Mouse (Mus musculus) bone marrow macrophage, adult 2 months (primary cell): Measurements from ENCODE around the gene Tyrobp. TPM values are rescaled to one million over a fixed set of nuclear protein-coding genes. Genes with fewer than 3 reads are reported as not detected.

Experiments used
- H3K27ac ChIP-seq: 2 replicates; pipeline ENCODE4 v1.5.1; 2012; ENCODE audit warnings: low read depth, low read length; ENCODE audit not compliant: insufficient read depth
- H3K4me1 ChIP-seq: 2 replicates; pipeline ENCODE4 v1.6.1; 2012; ENCODE audit warnings: low read length; ENCODE audit not compliant: control insufficient read depth, insufficient read depth
- H3K4me3 ChIP-seq: 2 replicates; pipeline ENCODE4 v1.5.1; 2012; ENCODE audit warnings: mild to moderate bottlenecking, low read length, moderate library complexity; ENCODE audit not compliant: insufficient read depth
- CTCF ChIP-seq: IDR thresholded peaks from 2 replicates; pipeline ENCODE4 v1.5.1; 2012; ENCODE audit warnings: low read depth, mild to moderate bottlenecking, low read length, moderate library complexity
- POLR2A ChIP-seq: IDR thresholded peaks from 2 replicates; pipeline ENCODE4 v1.6.1; 2012; ENCODE audit warnings: mild to moderate bottlenecking, low read depth, low read length, borderline replicate concordance
- polyA plus RNA-seq: library from polyadenylated mRNA; stranded (reverse); fragments of >200 nt; gene quantifications from 2 replicates; pipeline ENCODE4 v1.2.4, GENCODE M21; 2012; ENCODE audit not compliant: missing spikeins, insufficient read depth, insufficient read length

Gene Tyrobp
- 3,702 and 3,978 TPM in 2 replicates for polyA plus RNA-seq

DNA sequence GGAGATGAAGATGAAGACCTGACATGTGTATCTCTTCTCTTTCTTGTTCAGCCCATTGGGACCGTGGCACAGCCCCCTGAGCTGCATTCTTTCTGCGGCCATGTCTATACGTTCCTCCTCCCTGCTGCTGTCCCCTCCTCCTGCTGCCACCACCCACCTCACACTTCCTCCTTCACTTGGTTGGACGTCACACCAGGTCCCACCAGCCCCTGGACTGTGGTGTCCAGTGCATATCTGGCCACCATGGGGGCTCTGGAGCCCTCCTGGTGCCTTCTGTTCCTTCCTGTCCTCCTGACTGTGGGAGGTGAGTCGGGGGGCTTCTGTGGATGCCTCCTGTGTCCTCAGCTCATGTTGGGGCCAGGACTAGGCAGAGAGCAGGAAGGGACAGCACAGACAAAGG, at the start of gene Tyrobp:
Gene Tyrobp, plus strand, starts transcription at position 165 of the 400 bp plus-strand sequence.
- TF ChIP-seq CTCF (no peak), POLR2A (no peak)
- peak within 1 kb of the TSS; percentile 73 for H3K4me3 ChIP-seq
- H3K4me1 ChIP-seq, result peaks cover 50% of the 10 kb centered on the region
- H3K27ac ChIP-seq, result peak within 1 kb of the TSS; percentile 99

DNA sequence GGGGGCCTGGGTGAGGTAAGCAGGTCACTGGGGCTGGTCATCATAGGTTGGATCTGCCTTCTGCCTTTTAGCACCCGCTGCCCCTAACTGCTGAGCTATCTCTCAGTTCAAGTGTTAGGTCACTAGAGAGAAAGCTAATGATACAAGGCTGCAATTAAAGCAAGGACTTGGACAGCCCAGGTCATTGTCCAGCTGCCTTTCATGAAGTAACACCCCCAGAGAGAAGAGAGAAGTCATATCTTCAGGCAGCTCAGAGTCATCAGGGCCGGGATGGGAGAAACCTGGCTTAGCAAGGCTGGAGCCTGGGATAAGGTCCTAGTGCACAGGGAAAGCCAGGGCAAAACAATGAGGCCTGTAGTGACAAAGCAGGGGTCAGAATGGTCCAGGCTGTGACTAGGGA, 46.1 kb upstream of the Tyrobp start:
- no peak overlapping the region for H3K4me3 ChIP-seq
- H3K27ac ChIP-seq, result no peak overlapping the region
- H3K4me1 ChIP-seq, result no peaks in the 10 kb centered on the region
- TF ChIP-seq POLR2A (no peak), CTCF (no peak)

DNA sequence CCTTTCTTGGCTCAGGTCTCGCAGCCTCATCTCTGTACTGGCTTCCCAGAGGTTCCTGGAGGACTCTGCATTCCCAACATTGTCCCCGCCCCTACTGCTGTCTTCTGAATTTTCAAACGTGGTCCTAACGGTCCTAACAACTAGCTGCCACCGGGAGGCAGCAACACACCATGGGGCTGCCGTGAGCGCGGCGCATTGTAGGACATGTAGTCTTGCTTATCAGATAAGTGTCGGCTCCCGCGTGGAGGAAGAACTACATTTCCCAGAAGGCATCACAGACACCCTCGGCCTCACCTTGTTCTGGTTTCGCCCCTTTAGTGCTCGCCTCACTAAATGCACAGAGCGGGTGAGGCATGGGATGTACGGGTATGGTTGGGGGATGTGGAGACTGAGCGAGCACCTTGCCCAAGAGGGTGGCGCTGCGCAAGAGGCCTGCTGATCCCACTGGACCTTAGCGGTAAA, 40.0 kb upstream of the Tyrobp start:
- no peak overlapping the region for H3K27ac ChIP-seq
- H3K4me1 ChIP-seq, result no peaks in the 10 kb centered on the region
- H3K4me3 ChIP-seq, result peak overlapping the region; percentile 71
- TF ChIP-seq POLR2A, result no peak
- peak; percentile 73 for TF ChIP-seq CTCF

DNA sequence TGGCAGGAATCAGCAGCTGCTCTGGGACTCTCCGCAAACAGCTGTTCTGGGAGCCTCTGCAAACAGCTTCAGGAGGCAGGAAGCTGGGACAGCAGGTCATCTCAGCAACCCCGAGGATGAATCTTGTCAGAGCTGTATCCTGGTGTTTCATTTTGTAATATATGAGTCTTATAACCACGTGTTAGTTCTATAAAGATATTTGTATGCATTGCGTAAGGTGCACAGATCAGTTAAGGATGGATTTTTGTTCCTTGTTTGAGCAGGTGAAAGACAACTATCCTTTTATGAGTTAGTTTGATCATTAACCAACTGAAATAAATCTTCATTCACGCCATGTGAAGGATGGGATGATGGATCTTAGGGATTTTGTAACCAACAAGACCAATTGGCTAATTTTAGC, 33.5 kb upstream of the Tyrobp start:
- no peak overlapping the region for H3K27ac ChIP-seq
- H3K4me3 ChIP-seq, result no peak overlapping the region
- no peaks in the 10 kb centered on the region for H3K4me1 ChIP-seq
- TF ChIP-seq POLR2A (no peak), CTCF (no peak)

DNA sequence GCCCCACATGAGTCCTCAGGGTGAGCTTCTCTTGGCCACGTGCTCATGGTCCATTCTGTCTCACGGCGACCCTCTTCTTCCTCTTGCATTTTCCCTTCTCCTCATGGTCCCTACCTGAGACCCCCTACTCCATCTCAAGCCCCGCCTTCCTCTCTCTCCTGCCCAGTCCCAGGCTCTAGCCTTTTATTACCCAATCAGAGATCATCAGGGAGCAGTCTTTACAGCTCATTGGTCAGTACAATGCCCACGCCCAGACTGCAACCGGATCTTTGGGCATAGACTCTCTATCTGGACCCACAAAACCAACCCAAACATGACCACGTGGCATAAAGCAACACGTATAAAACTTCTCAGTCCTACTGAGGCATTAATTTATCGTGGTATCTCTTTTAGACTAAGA, 29.5 kb upstream of the Tyrobp start:
- Histone ChIP-seq H3K27ac (no peak overlapping the region), H3K4me1 (no peaks in the 10 kb centered on the region), H3K4me3 (no peak overlapping the region)
- TF ChIP-seq CTCF (no peak), POLR2A (no peak)

DNA sequence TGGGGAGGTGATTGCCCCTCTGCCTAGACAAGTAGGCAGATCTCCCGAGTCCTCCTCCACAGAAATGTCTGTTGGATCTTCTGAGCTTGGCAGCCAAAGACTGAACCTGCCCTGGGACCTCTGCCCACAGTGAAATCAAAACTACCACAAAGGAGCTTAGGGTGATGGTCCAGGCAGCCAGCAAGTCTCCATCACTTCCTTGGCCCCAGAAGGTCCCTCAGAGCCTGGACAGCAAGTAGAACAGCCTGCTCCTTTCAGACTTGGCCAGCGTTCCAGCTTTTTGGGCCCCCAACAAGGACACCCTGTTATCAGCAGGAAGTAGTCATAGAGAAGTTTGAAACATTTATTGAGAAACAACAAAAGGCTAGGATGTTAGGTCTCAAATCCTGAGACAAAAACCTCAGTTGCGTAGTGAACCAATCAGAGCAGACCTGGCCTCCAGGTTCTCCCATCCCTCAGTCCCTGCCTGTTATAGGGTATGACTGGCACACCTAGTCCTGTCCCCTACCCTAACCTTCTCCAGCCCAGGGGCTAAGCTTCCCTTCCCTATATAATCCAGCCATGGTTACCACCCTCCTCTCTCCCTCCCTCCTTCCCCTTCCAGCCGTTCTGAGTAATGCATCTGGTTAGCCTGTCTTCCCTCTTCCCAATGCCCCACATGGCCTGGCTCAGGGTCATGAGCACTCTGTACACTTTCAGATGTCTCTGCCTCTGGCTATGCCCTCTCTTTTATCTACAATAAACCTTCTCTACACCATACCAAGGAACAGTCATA, 20.6 kb upstream of the Tyrobp start:
- peak overlapping the region; percentile 51 for H3K4me3 ChIP-seq
- peak overlapping the region; percentile 99 for H3K27ac ChIP-seq
- TF ChIP-seq CTCF (no peak), POLR2A (no peak)
- H3K4me1 ChIP-seq, result peaks cover 21% of the 10 kb centered on the region

DNA sequence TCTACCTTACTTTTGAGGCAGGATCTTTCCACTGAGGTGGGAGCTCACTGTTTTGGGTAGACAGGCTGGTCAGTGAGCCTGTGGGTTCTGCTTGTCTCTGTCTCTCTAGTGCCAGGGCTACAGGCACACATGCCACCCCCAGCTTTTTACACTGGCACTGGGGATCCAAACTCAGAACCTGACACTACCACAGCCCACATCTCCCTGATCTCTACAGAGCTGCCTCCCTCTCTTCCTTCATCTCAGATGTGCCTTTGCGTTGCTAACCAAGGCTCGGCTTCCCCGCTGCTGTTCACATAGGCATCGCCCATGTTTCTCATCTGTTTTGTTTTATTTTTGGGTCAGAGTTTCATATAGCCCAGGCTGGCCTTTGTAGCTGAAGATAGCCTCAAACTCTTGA, 19.9 kb upstream of the Tyrobp start:
- peaks cover 21% of the 10 kb centered on the region for H3K4me1 ChIP-seq
- H3K27ac ChIP-seq, result peak overlapping the region; percentile 99
- peak overlapping the region; percentile 51 for H3K4me3 ChIP-seq
- no peak for TF ChIP-seq CTCF

DNA sequence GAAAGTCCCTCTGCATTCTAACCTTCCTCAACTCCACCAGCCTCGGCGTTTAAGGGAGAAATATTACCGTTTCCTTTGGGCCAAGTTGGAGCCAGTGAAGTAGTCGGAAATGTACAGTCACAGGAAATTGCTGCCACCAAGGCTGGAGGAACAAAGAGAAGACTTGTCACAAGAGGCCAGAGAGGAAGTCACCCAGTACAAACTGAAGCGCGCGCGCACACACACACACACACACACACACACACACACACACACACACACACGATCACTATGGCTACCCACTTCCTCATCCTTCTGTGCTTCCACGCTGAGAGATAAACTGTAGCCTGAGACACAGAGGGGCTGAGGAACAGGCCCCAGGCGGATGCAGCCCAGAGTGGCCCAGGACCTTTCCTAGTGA, 19.2 kb upstream of the Tyrobp start:
- Histone ChIP-seq H3K4me3 (peak overlapping the region; percentile 51), H3K27ac (peak overlapping the region; percentile 99), H3K4me1 (peaks cover 21% of the 10 kb centered on the region)
- no peak for TF ChIP-seq CTCF

DNA sequence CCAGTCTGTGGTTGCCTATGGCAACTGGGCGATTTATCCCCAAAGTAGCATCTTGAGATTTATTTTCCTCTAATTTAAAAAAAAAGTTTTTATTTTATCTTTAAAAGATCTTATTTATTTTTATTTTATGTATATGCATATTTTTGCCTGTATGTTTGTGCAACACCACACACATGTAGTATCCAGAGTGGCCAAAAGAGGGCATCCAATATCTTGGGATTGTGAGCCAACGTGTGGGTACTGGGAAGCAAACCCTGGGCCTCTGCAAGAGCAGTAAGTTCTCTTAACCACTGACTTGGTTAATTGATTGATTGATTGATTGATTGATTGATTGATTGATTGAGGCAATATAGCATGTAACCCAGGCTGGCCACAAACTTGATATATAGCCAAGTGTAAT, 18.7 kb upstream of the Tyrobp start:
- no peak for TF ChIP-seq CTCF
- no peak for TF ChIP-seq POLR2A
- peak overlapping the region; percentile 87 for H3K27ac ChIP-seq
- H3K4me1 ChIP-seq, result peaks cover 21% of the 10 kb centered on the region
- peak overlapping the region; percentile 24; the same call in 1 of the 2 replicates for H3K4me3 ChIP-seq

DNA sequence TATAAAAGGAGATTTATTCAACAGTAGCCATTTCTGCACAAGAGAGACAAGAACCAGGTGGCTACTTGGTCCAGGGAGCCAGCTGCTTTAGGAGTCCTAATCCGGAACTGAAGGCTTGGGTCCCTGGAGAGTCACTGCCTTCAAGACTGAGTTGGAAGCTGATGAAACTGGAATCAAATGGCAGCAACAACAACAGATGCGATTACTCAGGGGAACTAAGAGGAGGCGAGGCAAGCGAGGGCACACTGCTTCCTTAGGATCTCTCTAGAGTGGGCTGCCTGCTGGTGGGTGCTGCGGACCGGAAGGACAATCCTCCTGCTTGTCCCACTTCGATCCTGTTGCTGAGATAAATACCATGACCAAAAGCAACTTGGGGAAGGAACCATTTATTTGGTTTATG, 13.9 kb upstream of the Tyrobp start:
- TF ChIP-seq POLR2A (no peak), CTCF (no peak)
- H3K27ac ChIP-seq, result no peak overlapping the region
- H3K4me3 ChIP-seq, result no peak overlapping the region
- H3K4me1 ChIP-seq, result 0 out of 2 replicates have a peak, but pooled peaks cover under 1% of the 10 kb centered on the region
